Mouse (Mus musculus) embryonic fibroblast, embryonic 13.5 days (primary cell): ENCODE measurements around the gene Nav1.

Source experiments
- CTCF ChIP-seq: IDR thresholded peaks from 2 replicates; pipeline ENCODE4 v1.5.1; 2011; ENCODE audit warnings: mild to moderate bottlenecking, control low read depth, low read length, moderate library complexity, borderline replicate concordance; ENCODE audit not compliant: insufficient read depth
- POLR2A ChIP-seq: IDR thresholded peaks from 2 replicates; pipeline ENCODE4 v1.6.1; 2011; ENCODE audit warnings: low read depth, mild to moderate bottlenecking, control low read depth, low read length, moderate library complexity

DNA sequence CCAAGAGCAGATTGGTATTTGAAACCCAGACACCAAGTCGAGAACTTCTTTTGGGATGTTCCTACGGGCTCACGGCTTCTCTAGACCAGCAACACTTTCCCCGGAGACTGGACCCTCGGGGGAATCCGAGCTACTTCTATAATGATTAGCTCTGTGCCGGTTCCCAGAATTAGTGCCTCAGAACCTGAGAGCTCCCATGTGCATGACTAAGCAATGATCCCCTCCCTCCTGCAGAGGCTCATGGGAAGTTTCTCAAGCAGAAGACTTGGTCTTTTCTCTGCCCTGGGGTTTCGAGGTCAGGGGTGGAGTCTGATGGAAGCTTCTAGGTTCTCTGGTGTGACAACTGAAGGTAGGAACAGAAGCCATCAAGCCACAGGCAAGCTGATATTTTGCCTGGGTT is 105.0 kb downstream of the Nav1 start:
- TF ChIP-seq POLR2A (no peak), CTCF (no peak)
